Mouse (Mus musculus) T-helper 17 cell (primary cell): ENCODE measurements around the gene Adam30.

Source experiments
- in situ Hi-C, 2 experiments: fragments of 300-600 bp; cut with MboI, MseI; formaldehyde crosslinking; loops; 1 replicate in 1 of 2; 2 replicates in 1 of 2; pipeline ENCODE4 v1.15.1; 2025; ENCODE audit warnings: high pct_unique_total_duplicates in 2 of 2

Gene Adam30

GRCm38 (mm10) chr3:98185163-98185714 is 24.8 kb downstream of the Adam30 start:
- in situ Hi-C loops: no loop called here

GRCm38 (mm10) chr3:98187777-98188176 is 27.3 kb downstream of the Adam30 start:
- in situ Hi-C loops: no loop called here

- in situ Hi-C loops: no loop called here
These were observed 37.5 kb downstream of the Adam30 start for GRCm38 (mm10) chr3:98197711-98198532.

- in situ Hi-C loops: no loop called here
These were observed 39.3 kb downstream of the Adam30 start for GRCm38 (mm10) chr3:98199747-98200146.

- in situ Hi-C loops: no loop called here
These were observed 42.9 kb downstream of the Adam30 start for GRCm38 (mm10) chr3:98203282-98203681.

- in situ Hi-C loops: no loop called here
These were observed 46.5 kb downstream of the Adam30 start for GRCm38 (mm10) chr3:98206977-98207376.

- in situ Hi-C loops: no loop called here
These were observed 48.7 kb downstream of the Adam30 start for GRCm38 (mm10) chr3:98209161-98209560.

GRCm38 (mm10) chr3:98210860-98211259 is 50.4 kb downstream of the Adam30 start:
- in situ Hi-C loops: no loop called here

- in situ Hi-C loops: no loop called here
These were observed 51.1 kb downstream of the Adam30 start for GRCm38 (mm10) chr3:98211301-98212081.
